Mouse (Mus musculus) natural killer cell, adult 2 months (primary cell): Measurements from ENCODE around the gene Pip4p1.

Experiments
- DNase-seq, 2 experiments: peaks; one replicate each; pipeline ENCODE4 v3.0.0; 2022; ENCODE audit warnings: low spot score in 2 of 2

The Pip4p1 gene

GRCm38 (mm10) chr14:50892541-50893459 lies 37.9 kb downstream of the Pip4p1 start:
- DNase-seq: no peak

GRCm38 (mm10) chr14:50892091-50892490 lies 38.6 kb downstream of the Pip4p1 start:
- no peak for DNase-seq

- no peak for DNase-seq
Measured at GRCm38 (mm10) chr14:50891621-50892020, 39.0 kb downstream of the Pip4p1 start.

- no peak for DNase-seq
Measured at GRCm38 (mm10) chr14:50876236-50876950, 54.3 kb downstream of the Pip4p1 start.
